Mouse (Mus musculus): ENCODE measurements at regions not wholly inside any gene's neighbourhood (a gene's known extent, or its start where the extent isn't known, plus 50 kb on each side); places are given as distances from the start of the nearest gene placed in this dataset.

DNA sequence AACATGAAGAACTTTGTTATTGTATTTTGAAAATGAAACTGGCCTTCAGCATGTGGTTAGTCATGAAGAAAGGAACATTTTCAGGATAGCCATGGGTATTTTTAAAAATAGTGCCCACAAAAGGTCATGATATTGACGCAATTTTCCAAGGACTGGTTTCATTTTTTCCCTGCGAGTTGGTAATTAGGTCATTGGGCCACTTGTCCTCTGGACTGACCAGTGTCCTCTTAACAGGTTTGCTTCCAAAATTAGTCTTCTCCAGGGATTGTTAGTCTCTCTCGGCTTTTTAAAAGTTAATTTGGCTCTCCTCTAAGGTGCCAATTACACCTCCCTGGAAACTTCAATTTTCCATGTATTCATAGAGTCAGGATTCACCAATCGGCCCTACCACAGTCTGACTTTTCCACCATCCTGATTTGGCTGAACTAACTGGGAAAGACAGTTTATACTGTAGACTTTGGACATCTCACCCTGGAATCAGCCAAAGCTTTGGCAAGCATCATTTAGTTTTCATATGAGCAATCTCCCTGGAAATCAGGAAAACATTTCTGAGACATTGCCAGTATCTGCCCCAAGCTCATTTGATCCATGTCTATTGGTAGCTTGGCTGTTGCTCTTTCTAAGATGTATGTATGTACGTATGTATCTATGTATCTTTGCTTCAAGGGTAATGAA lies 562.8 kb upstream of the Sox9 start:
- TF ChIP-seq EP300 (IDR thresholded peaks at IDR 0.05; ENCODE audit: low read depth) (no peak), CTCF (IDR thresholded peaks at IDR 0.05; ENCODE audit: low read depth) (no peak)
